Mouse (Mus musculus): Measurements from ENCODE around the gene Ift43.

DNA sequence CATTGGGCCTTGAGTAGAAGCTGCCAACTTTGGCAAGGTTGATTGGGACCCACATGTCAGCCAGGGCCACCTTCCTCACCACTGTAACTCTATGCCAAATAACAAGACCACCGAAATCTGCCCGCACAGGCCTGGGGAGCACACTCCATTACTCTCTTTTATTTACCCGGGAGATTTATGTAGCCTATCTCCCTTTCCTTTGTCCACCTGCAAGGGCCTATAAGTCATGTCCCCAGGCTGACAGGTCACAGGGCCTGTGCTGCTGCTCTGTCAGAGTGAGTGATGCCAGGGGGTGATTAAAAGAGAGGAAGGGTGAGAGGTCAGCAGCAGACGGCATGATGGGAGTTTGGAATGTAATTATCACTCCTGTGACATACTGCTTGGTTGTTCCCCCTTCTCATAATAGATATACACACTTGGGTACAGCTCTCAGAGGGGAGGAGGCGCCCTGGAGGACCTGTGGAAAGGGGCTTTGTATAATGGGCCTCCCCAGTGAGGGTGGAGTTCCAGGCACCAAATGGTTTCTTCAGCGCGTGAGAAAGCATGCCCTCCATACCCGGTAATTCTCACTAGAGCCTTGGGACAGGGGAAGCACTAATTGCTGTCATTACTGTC is 121.2 kb downstream of the Ift43 start:
- no peak for TF ChIP-seq MEF2A (IDR thresholded peaks at IDR 0.05; ENCODE audit: extremely low read depth, insufficient replicate concordance, low read depth, low read length, poor library complexity, severe bottlenecking)
- TF ChIP-seq CTCF (IDR thresholded peaks at IDR 0.05 in 2 of 3, conservative IDR thresholded peaks at IDR 0.05 in 1 of 3; ENCODE audit: control insufficient read depth in 1 of 3, insufficient read depth in 1 of 3, low read depth in 2 of 3, low read length in 3 of 3, poor library complexity in 1 of 3, severe bottlenecking in 1 of 3) = no peak
- no peak for TF ChIP-seq EP300 (IDR thresholded peaks at IDR 0.05; ENCODE audit: low read depth in 1 of 2, low read length in 2 of 2)

All from MEL (cell line).